Mouse (Mus musculus) A20 (cell line): Measurements from ENCODE around the gene Ccdc17.

Experiments
- DNase-seq: peaks from one replicate; pipeline ENCODE4 v3.0.0-alpha.2; 2011; ENCODE audit warnings: low read depth, low spot score

Gene Ccdc17

GRCm38 (mm10) chr4:116644326-116644725 is 47.9 kb downstream of the Ccdc17 start:
- peak; percentile 39 for DNase-seq

DNA sequence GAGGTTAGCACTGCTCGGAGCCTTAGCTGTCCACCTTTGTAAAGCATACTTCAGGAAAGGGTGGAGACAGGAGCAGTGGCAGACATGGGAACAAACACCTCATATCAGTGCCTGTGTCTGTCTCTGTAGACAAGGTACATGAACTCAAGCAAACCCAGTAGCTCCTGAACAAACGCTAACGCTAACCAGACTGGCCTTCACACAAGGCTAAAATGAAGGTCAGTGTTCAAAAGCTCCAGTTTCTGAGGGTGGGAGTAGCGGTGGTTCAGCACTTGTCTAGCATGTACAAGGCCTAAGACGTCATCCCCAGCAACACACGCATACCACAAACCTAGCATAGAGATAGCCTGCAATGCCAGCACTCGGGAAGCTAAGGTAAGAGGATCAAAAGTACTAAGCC is 49.2 kb downstream of the Ccdc17 start:
- DNase-seq, result no peak

DNA sequence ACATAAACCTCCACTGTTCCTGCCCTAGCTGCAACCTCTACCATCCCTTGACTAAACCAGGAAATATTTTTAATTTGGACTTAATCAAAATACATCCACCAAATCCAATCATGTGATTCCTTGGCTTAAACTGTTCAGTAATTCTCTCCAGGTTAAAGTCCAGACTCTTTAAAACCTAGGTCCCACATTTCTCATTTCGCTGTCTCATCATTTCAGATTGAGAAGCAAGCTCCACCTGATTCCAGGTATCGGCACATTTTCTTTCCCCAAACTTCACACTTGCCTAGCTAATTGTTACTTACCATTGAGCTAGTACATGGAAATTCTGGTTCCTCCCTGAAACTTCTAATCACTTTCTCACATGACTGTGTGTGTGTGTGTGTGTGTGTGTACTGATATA is 53.0 kb downstream of the Ccdc17 start:
- DNase-seq, result no peak
